Mouse (Mus musculus) ES-E14 (cell line): ENCODE measurements at regions not wholly inside any gene's neighbourhood (a gene's known extent, or its start where the extent isn't known, plus 50 kb on each side); places are given as distances from the start of the nearest gene placed in this dataset.

Experiments used
- CHD2 ChIP-seq: IDR thresholded peaks from 2 replicates; pipeline ENCODE4 v1.6.1; 2014; ENCODE audit warnings: mild to moderate bottlenecking, low read depth, low read length, inconsistent platforms
- HCFC1 ChIP-seq: IDR thresholded peaks from 2 replicates; pipeline ENCODE4 v1.6.1; 2012; ENCODE audit warnings: low read length, inconsistent platforms, borderline replicate concordance; ENCODE audit not compliant: insufficient read depth
- MAFK ChIP-seq: IDR thresholded peaks from 2 replicates; pipeline ENCODE4 v1.6.1; 2014; ENCODE audit warnings: mild to moderate bottlenecking, low read depth, low read length, inconsistent platforms; ENCODE audit not compliant: insufficient read depth
- ZC3H11A ChIP-seq: IDR thresholded peaks from 2 replicates; pipeline ENCODE4 v1.6.1; 2012; ENCODE audit warnings: low read depth, mild to moderate bottlenecking, inconsistent platforms, low read length, borderline replicate concordance
- ZNF384 ChIP-seq: IDR thresholded peaks from 2 replicates; pipeline ENCODE4 v1.6.1; 2012; ENCODE audit warnings: low read depth, low read length, inconsistent platforms

- TF ChIP-seq MAFK (no peak), ZNF384 (no peak), HCFC1 (no peak), ZC3H11A (no peak), CHD2 (no peak)
Measured at GRCm38 (mm10) chr4:105335872-105336271, 178.7 kb downstream of the Plpp3 start.
